ENCODE assay signal across 20 mouse cellular contexts in the genomic region with DNA sequence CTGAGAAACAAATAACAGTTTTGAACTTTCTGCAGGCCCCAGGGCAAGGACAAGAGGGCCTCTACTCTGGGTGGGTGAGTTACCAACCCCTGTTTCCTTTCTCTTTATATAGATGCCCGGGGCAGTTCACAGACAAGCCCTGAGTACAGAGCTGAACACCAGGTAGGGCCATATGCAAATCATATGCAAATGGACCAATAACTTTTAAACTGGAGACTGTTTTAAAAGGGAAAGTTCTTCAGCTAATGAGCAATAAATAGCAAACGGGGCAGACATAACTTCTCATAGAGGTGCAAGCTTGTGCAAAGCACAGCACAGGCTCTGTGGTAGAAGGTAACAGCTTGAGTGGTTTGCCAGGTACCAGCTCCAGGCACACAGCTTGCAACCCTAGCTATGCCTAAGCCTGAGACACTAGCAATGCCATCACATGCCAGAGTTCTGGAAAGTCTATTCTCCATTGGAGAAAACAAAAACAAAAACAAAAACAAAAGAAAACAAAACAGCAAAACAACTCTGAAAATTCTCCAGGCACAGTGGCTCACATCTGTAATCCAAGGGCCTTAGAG.
DNase-seq lines count a peak whose midpoint lies in the region; ATAC-seq and TF ChIP-seq lines count a peak whose summit lies in the region.
"Had no signal": no experiment of that assay in that cellular context is flagged by ENCODE, and none has a peak within 500 bp of the region (broad histone marks: within the 10 kb centered on the region; RNA-seq: fewer than 3 reads in every experiment).

No protein-coding gene starts in this region.

- no peak for TF ChIP-seq CTCF in layer of hippocampus, adult 2 months (conservative IDR thresholded peaks at IDR 0.05)
- TF ChIP-seq CTCF in midbrain, postnatal 0 days (IDR thresholded peaks at IDR 0.05): no peak

- H3K27ac ChIP-seq in layer of hippocampus, adult 2 months: peak overlapping the region; percentile 62
- no peak overlapping the region for H3K27ac ChIP-seq in midbrain, postnatal 0 days (ENCODE audit: low read depth, low read length)
- H3K27ac ChIP-seq: embryonic facial prominence, embryonic 12.5 days; forebrain, embryonic 15.5 days; hindbrain, embryonic 12.5 days; hindbrain, postnatal 0 days; intestine, embryonic 15.5 days had no signal

- no peaks in the 10 kb centered on the region for H3K9me3 ChIP-seq in midbrain, postnatal 0 days (ENCODE audit: low read length)
- H3K9me3 ChIP-seq: heart, embryonic 12.5 days; hindbrain, embryonic 12.5 days; intestine, embryonic 15.5 days had no signal

- no peaks in the 10 kb centered on the region for H3K36me3 ChIP-seq in midbrain, postnatal 0 days (ENCODE audit: insufficient read depth, low read length)
- H3K36me3 ChIP-seq: embryonic facial prominence, embryonic 12.5 days; forebrain, embryonic 15.5 days; G1E; hindbrain, embryonic 12.5 days; intestine, embryonic 15.5 days had no signal

- no peak overlapping the region for H3K9ac ChIP-seq in midbrain, postnatal 0 days (replicated peaks; ENCODE audit: low read length, poor library complexity, severe bottlenecking)
- H3K9ac ChIP-seq: embryonic facial prominence, embryonic 12.5 days; forebrain, embryonic 15.5 days; heart, embryonic 12.5 days; hindbrain, embryonic 12.5 days; intestine, embryonic 15.5 days had no signal

- H3K4me1 ChIP-seq in midbrain, postnatal 0 days (ENCODE audit: insufficient read depth, low read length): no peaks in the 10 kb centered on the region
- H3K4me1 ChIP-seq: embryonic facial prominence, embryonic 12.5 days; hindbrain, embryonic 12.5 days; intestine, embryonic 15.5 days had no signal

- peak; percentile 28 for ATAC-seq in CD4-positive, CD25-positive, alpha-beta regulatory T cell, adult 4 months
- peak; percentile 29 for ATAC-seq in inflammation-experienced regulatory T-cells, adult 6 months
- ATAC-seq in midbrain, postnatal 0 days (ENCODE audit: low FRiP score): no peak
- ATAC-seq: forebrain, embryonic 15.5 days; hindbrain, postnatal 0 days; intestine, embryonic 15.5 days had no signal

- no peak overlapping the region for H3K4me3 ChIP-seq in layer of hippocampus, adult 2 months
- no peak overlapping the region for H3K4me3 ChIP-seq in midbrain, postnatal 0 days (ENCODE audit: low read depth, low read length)
- H3K4me3 ChIP-seq: embryonic facial prominence, embryonic 12.5 days; forebrain, embryonic 15.5 days; heart, embryonic 12.5 days; hindbrain, embryonic 12.5 days; intestine, embryonic 15.5 days had no signal

- H3K27me3 ChIP-seq in midbrain, postnatal 0 days (ENCODE audit: insufficient read depth, low read length): no peaks in the 10 kb centered on the region
- H3K27me3 ChIP-seq: embryonic facial prominence, embryonic 12.5 days; forebrain, embryonic 15.5 days; heart, embryonic 12.5 days; hindbrain, embryonic 12.5 days; intestine, embryonic 15.5 days had no signal

- DNase-seq in cerebellum, postnatal 25 days: peak; percentile 35 to 55
- no peak for DNase-seq in cerebellum, adult 11 months
- DNase-seq in layer of hippocampus, adult 2 months (ENCODE audit: low spot score in 2 of 2): no peak
- no peak for DNase-seq in layer of hippocampus, postnatal 10 days (ENCODE audit: low spot score in 2 of 2)
- DNase-seq in midbrain, postnatal 0 days (ENCODE audit: low spot score): no peak
- DNase-seq in layer of hippocampus, adult 9-11 months: no peak
- DNase-seq: adrenal gland, adult 8-10 months; adrenal gland, postnatal 36 days; cerebellum, postnatal 10 days; gastrocnemius, postnatal 14 days; heart, postnatal 36 days had no signal

- WGBS in midbrain, postnatal 0 days: 85% methylated on average over 2 of the region's 2 CpGs

- no peak overlapping the region for H3K4me2 ChIP-seq in midbrain, postnatal 0 days (ENCODE audit: low read depth, low read length, poor library complexity, severe bottlenecking)
- H3K4me2 ChIP-seq: embryonic facial prominence, embryonic 12.5 days; forebrain, embryonic 15.5 days; heart, embryonic 12.5 days; hindbrain, embryonic 12.5 days; intestine, embryonic 15.5 days had no signal

Comparison
In these comparisons a context has a peak if more than half of its experiments do, and no peak if none do; other contexts are left out.
1. DNase-seq: peak in cerebellum, postnatal 25 days (2 of 2); none in cerebellum, adult 11 months (single experiment), layer of hippocampus, adult 2 months (0 of 2), layer of hippocampus, postnatal 10 days (0 of 2), midbrain, postnatal 0 days (single experiment) and layer of hippocampus, adult 9-11 months (single experiment).